Mouse (Mus musculus): ENCODE data around the gene Mogat1. TPM values are rescaled to one million over a fixed set of nuclear protein-coding genes. Genes with fewer than 3 reads are reported as not detected.

Gene Mogat1
- polyA plus RNA-seq, 1 experiment from 2014 or later = not detected

Other genes with a start within 250 kb of the Mogat1 start
- 0.70 and 0.76 TPM in 2 replicates for gene Sgpp2, start 200.6 kb upstream of the Mogat1 start, polyA plus RNA-seq (2015; fragmentation: Nextera tagmentation; extraction: Ambion mirVana)
- gene Farsb, start 22.1 kb upstream of the Mogat1 start, polyA plus RNA-seq (2015; fragmentation: Nextera tagmentation; extraction: Ambion mirVana) = 137 and 138 TPM in 2 replicates
- gene BC035947, start 1.2 kb downstream of the Mogat1 start, polyA plus RNA-seq (2015; fragmentation: Nextera tagmentation; extraction: Ambion mirVana) = 0.38 and 0.47 TPM in 2 replicates
- 76.8 and 83.2 TPM in 2 replicates for gene Acsl3, start 146.8 kb downstream of the Mogat1 start, polyA plus RNA-seq (2015; fragmentation: Nextera tagmentation; extraction: Ambion mirVana)
- 4.3 and 4.4 TPM in 2 replicates for gene Utp14b, start 147.0 kb downstream of the Mogat1 start, polyA plus RNA-seq (2015; fragmentation: Nextera tagmentation; extraction: Ambion mirVana)

Data from limb, embryonic 13.5 days (tissue).